Mouse (Mus musculus) stomach, postnatal 0 days (tissue): ENCODE measurements around the gene Camk2n1.

ENCODE experiments used
- CTCF ChIP-seq: IDR thresholded peaks from 2 replicates; pipeline ENCODE4 v1.5.1; 2016; ENCODE audit warnings: antibody characterized with exemption, low read depth, mild to moderate bottlenecking, moderate library complexity
- EP300 ChIP-seq: optimal IDR thresholded peaks from 2 replicates; pipeline ENCODE3; 2016; ENCODE audit warnings: antibody characterized with exemption

DNA sequence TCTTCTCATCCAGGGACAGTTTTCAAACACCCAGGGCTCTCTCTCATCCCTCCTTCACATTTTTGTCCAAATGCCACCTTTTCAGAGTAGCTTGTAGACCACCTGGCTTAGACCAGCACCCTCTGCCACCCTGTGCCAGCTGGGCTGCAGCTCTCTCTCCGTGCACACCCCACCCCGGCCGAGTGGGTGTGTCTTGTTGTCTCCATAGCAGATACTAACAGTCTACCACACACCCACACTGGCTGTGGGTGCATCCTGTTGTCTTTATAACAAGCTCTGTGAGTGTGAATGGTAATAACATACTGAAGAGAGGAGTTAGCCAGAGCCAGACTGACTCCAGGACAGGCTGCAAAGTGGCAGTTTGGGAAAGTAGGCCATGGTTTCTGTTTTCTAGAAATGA, 38.1 kb upstream of the Camk2n1 start:
- TF ChIP-seq CTCF (no peak), EP300 (no peak)
